Mouse (Mus musculus): ENCODE measurements around the gene Ocel1.

- TF ChIP-seq CTCF (IDR thresholded peaks at IDR 0.05) (no peak), EP300 (IDR thresholded peaks at IDR 0.05; ENCODE audit: insufficient read depth, low read depth, low read length) (no peak), POLR2A (IDR thresholded peaks at IDR 0.05; ENCODE audit: insufficient read depth, low read depth, low read length) (no peak)
Measured at GRCm38 (mm10) chr8:71402446-71402964, 31.4 kb downstream of the Ocel1 start.

All from heart, adult 2 months (tissue).